Mouse (Mus musculus) thymus, postnatal 36 days (tissue): ENCODE data around the gene Ccdc34.
"Not testable (repeated sequence)": the region's sequence is repeated elsewhere in the genome, so short reads cannot be mapped to it uniquely, and the experiment has no call there.

Experiments
- DNase-seq, 2 experiments: peaks; one replicate each; pipeline ENCODE4 v3.0.0; 2022; ENCODE audit warnings: mixed read lengths in 2 of 2

Gene Ccdc34

DNA sequence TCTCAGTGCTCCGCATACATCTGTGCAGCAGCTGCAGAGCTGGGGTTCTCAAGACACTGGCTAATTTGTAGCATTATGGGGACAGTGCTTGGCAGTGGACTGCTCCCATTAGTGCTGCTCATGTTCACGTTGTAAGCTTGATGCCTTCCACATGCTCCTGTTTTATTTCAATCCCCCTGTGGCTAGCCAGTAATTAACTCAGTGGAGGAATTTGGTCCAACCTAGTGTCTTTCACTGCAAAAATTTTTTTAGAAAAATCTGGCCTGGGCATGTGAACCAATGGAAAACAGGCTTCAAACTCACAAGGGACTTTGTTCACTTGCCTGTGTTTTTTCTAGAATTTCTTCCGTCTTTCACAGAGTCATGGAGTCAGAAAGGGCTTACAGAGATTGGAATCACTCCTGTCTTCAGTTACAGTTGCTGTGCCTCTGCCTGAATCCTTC, 68.1 kb downstream of the Ccdc34 start:
- DNase-seq = no peak

DNA sequence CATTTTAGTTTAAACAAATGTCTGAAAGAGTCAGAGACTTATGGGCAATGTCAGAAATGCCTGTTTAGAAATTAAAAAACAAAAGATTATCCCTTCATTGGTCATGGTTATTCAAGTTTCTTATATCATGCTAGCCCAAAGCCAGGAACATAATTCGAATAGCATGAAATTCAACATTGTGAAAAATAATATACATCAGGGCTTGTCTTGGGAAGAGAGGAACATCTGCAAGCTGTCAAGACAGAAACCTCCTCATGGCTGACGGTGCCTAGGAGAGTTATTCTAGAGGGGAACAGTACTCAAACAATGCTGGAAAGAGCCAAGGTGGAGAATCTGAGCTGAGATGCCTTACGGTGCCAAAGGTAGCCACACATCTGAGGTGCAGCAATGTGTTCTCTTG, 96.5 kb downstream of the Ccdc34 start:
- DNase-seq = no peak

DNA sequence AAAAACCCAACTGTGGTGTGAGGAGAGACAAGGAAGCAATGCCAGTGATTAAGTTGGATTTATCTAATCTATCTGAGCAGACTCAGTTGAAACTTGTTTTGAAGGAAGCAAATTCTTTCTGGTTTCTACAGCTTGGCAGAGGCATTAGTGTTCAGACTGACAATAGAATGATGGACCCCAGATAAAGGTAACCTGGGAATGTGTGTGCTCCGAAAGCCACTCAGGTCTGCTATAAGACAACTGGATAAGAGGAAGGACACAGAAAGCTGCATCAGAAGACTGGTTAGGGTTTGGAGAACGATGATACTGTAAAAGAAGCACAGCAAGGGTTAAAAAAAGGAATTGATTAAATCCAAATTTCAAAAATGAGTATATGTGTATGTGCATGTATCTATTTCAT, 111.8 kb downstream of the Ccdc34 start:
- no peak for DNase-seq

DNA sequence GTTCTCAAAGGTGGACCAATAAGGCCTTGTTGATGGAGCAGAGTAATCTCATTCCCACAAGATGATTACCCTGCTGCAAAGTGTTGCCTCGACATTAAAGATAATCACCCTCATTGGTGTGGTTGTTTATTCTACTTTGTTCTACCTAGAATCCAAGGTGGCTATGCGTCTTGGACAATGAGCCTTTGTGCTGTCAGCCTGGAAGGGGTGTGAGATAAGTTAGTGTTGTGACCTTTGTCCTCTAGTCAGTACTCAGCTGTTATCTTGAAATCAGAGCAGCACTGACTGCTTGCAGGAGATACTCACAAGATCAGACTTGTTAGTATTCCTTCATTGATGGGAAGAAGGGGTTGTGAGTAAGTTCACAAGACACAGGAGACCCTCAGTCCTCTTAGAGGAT, 114.0 kb downstream of the Ccdc34 start:
- DNase-seq = no peak

DNA sequence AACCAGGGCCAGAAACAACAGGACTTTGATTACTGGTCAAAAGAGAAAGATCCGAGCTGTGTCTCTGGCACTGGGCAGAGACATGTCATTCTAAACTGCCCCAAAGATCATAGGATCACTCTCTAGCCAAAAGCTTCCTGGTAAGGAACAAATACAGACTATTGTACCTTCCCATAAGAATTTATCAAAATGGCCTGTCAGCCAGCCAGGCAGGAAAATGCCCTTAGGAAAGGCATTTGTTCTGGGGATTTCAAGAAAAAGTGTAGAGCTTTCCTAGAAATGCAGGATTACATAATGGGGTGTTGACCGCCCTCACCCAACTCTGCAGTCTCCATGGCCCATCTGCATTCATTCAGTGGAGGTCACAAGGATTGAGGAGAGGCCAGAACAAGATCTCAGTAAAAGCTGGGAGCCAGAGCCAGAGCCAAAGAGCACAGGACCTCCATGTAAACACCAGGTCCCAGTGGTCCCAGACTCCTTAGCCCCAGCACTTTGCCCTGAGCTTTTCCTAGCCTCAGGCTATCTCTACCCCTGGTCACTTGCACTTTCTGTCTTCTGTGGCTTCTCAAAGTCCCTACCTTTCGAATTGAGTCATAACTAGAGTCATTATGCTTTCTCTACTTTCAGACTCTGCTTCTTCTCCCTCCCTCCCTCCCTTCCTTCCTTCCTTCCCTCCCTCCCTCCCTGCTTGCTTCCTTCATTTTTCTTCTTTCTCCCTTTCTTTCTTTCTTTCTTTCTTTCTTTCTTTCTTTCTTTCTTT, 115.9 kb downstream of the Ccdc34 start:
- DNase-seq = no peak

DNA sequence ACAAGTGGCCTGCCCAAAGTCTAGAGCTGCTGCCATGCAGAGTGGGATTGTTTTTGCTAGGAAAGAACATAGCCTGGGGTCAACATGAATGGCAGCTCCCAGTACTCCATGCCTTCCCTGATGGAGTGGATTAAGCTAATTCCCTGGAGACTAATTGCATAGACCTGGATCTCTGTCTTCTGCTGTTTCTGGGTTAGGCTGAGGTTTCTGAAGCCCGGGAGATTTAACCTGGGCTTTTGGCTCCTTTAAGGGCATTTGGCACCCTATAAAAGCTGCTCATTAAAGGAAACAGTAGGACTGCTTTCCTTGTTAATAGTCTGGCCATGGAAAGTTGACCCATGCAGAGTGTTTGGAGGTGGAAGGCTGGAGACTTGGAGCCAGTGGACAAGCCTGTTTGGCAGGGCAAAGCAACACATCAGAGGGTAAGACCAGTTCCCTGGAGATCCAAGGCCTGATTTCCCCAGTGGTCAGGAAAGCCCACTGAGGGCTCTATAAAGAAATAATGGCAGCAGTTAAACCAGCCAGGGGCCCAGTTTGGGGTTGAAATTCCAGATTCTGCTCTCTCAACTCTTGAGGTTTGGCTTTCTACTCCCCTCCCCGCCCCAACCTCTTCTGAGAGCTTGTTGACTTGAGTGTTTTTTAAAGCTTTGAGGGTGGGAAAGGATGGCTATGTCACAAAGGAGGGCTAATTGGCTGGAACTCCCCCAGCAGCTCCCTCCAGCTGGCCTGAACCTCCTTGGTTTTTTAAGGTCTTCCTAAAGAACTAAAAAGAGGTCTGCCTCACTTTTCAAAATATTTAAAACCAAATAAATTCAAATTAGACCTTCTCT, 117.4 kb downstream of the Ccdc34 start:
- DNase-seq = no peak

DNA sequence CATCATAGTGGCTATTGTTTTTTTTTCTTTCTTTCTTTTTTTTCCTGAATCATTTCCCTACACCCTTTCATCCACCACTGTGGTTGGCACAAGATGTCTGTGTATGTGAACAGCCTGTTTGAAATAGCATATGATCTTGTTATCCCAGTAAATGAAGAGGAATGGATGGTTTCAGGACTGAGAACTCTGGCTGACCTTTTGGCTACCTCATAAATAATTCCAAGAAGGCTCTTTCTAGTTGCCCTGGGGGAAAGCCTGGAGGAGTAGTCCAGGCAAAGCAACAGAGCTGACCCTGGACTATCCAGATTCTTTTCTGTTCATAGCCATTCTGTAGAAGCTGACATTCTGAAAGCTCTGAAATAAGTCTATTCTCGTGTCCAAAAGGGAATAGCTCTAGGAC, 119.7 kb downstream of the Ccdc34 start:
- no peak for DNase-seq

DNA sequence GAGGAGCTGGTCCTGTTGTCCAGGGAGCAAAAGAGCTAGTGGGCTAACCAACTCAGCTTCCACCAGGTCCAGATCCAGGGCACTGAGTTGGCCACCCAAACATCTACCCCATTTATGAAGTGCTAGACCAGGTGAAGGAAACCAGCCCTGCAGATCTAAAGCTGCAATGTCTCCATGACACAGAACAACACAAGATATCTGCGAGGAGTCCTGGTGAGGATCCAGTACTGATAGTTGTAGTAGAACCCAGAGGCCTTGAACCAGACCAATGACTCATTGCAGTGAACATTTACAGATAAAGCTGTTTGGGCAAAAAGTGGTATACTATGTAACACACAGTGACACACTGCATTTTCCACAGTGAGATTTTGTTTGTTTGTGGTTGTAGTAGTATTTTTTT, 120.5 kb downstream of the Ccdc34 start:
- DNase-seq = no peak

DNA sequence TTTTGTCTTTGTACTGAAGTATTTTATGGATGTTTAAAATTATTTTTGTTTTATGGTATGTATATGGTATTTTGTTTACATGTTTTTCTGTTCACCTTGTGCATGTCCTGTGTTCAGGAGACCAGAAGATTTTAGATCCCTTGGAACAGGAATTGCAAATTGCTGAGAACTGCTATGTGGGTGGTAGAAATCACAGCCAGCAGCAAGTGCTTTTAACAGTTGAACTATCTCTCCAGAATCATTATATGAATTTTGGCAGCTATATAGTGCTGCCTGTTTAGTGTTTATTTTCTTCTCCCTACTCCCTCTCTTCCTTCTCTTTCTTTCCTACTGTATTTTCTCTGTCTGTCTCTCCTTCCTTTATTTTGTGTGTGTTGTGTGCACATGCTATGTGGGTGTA, 130.4 kb downstream of the Ccdc34 start:
- not testable (repeated sequence) for DNase-seq

DNA sequence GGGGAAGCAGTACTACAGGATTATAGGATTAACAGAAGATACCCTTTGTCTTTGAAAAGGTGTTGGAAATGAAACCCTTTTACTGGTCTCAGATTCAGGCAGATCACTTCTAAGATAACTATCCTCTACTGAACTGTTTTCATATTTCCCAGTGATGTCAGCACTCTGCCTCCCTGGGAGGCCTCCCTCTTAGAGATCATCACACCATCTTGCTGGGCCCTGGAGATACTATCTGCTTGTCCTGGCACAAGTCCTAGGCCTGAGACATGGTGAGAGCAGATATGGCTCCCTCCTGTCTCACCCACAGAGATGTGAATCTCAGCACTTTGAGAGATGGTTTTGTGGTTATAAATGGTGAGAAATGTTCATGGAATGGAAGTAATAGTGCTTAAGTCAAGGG, 131.6 kb downstream of the Ccdc34 start:
- no peak for DNase-seq

DNA sequence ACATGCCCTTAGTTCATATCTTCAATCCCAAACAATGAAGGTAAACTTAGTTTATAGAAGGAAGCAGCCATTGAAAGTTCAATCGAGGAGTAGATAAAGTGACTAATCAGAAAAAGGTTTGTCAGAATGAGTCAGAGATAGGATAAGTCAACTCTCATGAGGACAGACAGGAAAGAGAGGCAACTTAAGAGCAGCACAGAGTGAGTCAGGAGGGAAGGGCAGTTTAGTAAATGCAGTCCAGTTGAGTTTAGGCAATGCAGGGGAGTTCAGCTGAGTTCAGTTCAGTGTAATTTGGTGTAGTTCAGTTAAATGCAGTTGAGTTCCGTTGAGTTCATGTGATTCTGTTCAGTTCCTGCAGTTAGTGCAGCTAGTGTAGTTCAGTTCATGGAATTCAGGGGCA, 138.7 kb downstream of the Ccdc34 start:
- no peak for DNase-seq

DNA sequence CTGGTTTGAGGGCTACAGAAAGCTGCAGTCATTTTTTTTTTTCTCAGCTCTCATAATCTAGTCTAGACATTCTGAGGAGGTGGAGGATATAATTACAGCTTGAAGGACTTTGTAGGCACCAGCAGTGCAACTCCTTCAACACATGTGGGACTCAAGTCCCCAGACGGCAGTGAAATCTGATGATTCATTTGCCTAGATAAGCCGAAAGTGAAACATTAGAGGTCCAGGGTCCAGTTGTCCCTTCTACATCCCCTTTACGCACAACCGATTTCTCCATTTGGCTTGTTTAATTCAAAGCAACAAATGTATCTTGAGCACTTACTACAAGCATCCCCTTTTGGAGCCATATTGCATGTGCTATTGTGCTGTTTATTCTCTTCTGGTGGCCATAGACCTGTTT, 147.4 kb downstream of the Ccdc34 start:
- no peak for DNase-seq

DNA sequence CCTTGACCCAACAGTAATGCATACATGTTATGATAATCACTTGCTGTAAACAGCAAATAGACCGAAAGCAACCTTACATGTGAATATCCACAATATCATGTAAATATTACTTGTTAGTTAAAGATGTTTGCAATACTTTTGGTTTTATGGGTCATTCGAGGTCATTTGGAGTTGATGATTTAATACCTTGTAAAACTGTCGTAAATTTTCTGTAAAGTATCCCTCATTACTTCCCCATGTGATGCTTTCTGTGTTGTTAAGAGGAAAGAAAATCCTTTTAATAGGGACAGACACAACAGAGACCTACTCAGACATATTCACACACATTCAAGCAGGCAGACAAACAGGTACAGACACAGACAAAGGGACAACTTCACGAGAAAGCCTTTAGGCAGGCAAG, 150.1 kb downstream of the Ccdc34 start:
- no peak for DNase-seq

DNA sequence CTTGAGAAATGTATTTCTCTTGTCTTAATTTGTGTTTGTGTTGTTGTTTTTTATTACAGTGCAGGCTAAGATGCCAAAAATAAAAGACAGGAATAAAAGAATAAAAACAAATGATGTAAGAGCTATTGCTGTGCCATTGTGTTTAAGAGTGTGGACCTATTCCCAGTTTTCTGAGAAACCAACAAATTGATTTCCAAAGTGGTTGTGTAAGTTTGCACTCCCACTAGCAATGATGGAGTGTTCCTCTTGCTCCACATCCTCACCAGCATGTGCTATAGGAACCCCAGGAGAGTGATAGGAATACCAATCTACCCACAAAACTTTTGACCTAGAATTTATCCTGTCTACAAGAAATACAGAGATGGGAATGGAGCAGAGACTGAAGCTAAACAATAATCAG, 150.7 kb downstream of the Ccdc34 start:
- no peak for DNase-seq

DNA sequence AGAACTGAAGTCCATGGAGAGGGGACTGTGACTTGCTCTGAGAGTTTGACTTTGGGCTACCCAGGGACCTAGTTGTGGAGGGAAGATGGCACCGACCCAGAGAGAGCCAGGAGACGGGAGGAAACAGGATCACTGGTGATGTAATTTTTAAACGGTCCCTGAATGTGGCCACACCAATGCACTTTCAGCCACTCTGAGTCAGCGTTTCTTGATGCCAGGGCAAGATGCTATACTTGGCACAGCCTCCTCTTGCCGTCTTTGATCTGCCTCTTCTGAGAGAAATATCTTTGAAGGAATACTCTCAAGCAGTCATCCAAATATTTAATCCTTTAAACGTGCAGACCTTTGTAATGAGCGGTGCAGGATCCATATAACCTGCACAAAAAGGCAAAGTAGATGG, 154.8 kb downstream of the Ccdc34 start:
- DNase-seq = no peak

DNA sequence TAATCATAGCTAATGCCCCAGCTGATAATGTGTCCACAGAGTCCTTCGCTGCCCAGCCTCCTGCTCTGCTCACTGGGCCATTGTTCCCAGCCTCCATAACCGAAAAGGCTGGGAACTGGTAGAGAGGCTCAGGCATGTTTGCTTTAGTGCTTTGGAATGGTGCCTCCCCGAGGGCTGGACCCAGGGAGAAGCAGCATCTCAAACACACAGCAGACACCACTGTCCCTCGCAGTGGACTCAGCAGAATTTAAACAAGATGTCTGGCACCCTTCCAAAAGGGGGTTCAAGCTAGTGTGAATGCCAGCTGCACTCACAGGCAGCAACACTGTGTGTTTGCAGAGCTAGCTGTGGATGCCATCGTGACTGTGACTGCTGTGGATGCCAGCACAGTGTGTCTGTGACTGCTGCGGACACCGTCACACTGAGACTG, 156.2 kb downstream of the Ccdc34 start:
- DNase-seq = no peak

DNA sequence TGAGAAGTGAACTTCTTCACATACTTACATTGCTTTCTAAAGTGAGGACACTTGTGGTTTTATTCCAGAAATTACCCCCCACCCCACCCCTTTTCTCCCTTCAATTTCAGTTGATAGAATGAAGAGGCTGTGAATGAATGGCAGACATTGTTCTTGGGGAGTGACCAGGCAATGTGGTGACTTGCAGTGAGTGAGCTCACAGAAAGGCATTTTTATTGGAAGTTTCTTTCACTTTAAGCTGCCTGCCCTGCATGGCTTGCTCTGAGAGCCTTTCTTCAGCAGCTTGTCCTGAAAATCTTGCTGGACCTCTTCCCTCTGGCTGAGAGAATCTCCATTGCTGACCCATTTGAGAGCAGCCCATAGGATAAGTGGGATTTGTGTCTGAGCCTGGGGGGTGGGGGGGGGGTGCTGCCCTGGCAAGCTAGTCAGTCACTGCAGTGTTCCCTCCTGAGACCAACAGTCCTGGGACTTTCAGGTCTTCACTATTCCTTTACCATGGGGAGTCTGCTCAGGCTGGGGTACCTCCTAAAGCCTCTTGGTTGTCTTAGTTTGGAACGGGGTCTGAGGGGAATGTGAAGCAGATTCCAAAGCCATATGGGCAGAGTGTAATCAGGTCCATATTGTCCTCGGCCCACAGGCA, 159.3 kb downstream of the Ccdc34 start:
- DNase-seq = no peak

DNA sequence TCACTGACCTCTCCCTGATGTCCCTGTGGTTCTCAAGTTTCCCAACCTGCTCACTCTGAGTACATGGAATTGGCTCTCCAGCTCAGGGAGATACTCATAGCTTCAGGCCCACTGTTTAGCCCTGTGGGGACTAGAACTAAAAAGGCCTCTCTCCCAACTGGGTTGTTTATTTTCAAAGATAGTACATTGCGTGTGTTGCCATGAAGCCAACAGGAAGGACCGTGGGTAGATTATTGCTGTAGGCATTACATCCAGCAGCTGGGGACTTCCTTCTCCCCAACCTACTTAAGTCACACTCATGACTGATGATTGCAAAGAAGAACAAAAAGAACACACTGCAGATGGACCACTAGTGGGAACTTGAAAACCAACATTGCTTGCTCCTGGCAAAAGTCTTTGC, 159.8 kb downstream of the Ccdc34 start:
- no peak for DNase-seq

DNA sequence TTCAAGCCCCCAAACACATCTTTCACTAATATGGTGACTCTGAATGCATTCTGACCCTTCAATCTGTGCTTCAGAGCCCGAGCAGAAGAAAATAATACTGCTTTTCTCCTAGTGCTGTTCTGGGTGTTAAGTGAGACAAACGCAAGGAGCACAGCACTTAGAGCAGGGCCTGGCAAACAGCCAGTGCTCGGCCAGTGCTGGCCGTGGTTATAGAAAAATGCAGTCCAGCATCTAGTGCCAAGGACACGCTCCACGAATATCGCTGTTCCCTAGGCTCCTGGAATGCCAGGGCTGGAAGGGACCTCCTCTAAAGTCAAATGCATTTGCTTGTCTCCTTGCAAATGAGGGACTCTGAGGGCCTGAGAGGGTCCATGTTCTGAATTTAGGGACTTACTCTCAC, 160.3 kb downstream of the Ccdc34 start:
- no peak for DNase-seq

DNA sequence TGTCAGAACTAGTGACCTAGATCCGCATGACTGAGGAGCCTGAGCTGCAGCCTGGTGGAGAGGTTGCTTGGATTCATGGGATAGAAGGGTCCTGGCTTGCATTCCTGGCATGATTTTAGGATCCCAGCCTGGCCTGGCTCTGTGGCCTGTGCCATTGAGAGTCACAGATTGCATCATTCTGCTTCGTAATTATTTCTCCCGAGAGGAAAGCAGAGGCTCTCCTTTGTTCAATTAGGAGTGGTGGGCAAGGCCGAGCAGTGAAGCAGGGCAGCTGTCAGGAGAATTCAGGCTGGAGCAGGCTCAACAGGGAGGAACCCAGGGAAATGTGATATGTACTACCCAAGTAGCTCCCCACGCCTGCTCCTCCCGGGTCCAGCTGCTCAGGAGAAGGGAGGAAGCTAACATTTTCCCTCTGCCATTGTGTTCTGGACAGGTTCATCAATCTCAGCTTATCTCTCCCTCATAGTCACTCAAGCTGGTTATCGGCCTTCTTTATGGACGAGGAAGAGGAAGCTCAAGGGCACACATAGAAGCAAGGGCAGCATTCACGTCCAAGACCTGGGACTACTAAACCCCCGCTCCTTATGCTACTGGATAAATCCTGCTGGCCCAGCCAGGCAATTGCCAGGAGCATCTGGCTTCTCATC, 162.2 kb downstream of the Ccdc34 start:
- DNase-seq = no peak

DNA sequence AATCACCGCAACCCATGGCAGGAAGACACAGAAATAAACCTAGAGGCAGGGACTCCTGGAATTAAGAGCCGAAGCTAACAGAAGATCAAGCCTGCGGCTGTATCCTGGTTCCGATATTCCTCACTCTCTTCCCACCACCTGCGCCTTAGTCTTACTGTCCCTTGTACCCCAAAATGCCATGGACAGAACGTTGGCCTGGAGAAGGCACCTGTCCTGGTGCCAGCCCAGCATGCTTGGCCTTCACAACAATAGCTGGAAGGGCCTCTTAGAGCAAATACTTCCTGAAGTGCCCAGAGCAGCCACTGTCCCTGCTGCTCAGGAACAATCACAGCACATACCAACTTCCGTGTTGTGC, 162.7 kb downstream of the Ccdc34 start:
- no peak for DNase-seq

DNA sequence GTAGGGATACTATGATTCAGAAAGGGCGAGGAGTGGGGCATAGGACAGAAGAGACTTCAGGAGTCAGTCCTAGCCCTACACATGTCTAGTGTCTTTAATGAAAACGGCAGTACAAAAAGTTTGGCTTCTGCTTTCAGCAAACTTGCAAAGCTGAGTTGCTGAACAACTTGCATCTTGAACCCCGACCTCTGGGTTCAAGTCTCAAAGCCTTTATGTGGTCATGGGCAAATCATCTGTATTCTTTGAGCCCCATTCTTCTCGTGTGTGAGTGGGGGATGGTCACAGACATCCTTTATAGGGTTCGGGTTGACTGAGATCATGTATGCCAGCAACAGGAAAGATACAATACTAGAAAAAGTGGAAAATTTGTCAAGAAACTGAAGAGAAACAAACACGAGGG, 164.0 kb downstream of the Ccdc34 start:
- no peak for DNase-seq

DNA sequence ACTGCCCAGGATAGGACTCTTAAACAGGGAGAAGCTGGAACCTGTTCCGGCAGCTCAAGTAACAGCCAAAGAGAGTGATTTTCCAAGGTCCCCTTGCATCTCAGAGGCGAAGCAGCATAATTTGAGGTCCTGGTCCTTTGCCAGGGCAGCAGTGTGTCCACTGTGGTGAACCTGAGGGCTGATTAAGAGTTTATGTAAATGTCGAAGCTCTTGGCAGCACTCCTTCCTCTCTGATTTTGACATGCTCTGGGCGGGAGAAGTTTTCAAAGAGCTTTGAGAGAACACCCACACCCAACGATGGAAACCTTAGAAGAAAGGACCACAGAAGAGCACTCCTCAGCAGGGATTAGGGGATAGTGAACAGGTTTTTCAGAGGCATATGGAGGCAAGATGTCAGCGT, 164.6 kb downstream of the Ccdc34 start:
- no peak for DNase-seq
